Mouse (Mus musculus): ENCODE data around the gene Smok3a. TPM values are rescaled to one million over a fixed set of nuclear protein-coding genes. Genes with fewer than 3 reads are reported as not detected.
"Not testable (repeated sequence)": the region's sequence is repeated elsewhere in the genome, so short reads cannot be mapped to it uniquely, and the experiment has no call there.

Gene Smok3a
- total RNA-seq (2015; ENCODE audit: low replicate concordance) (not detected in 2 replicates), total RNA-seq (2017; ENCODE audit: low replicate concordance) (not detected in 2 replicates)

GRCm38 (mm10) chr5:138020961-138021479 lies at the start of gene Smok3a, which contains the start of gene Smok3b:
TSS of gene Smok3a (plus strand) at chr5:138021261.
TSS of gene Smok3b (plus strand) at chr5:138021429.
- not testable (repeated sequence) for ATAC-seq (replicated peaks; ENCODE audit: low FRiP score, poor library complexity, severe bottlenecking)

- no peak for ATAC-seq (replicated peaks; ENCODE audit: low FRiP score, poor library complexity, severe bottlenecking)
These were observed 47.9 kb upstream of the Smok3a start for GRCm38 (mm10) chr5:137973161-137973560.

- no peak for ATAC-seq (replicated peaks; ENCODE audit: low FRiP score, poor library complexity, severe bottlenecking)
These were observed 47.3 kb upstream of the Smok3a start for GRCm38 (mm10) chr5:137973738-137974137.

- ATAC-seq (replicated peaks; ENCODE audit: low FRiP score, poor library complexity, severe bottlenecking) = no peak
These were observed 46.3 kb upstream of the Smok3a start for GRCm38 (mm10) chr5:137974724-137975123.

GRCm38 (mm10) chr5:137975434-137975833 lies 45.6 kb upstream of the Smok3a start:
- no peak for ATAC-seq (replicated peaks; ENCODE audit: low FRiP score, poor library complexity, severe bottlenecking)

GRCm38 (mm10) chr5:137977291-137977690 lies 43.8 kb upstream of the Smok3a start:
- ATAC-seq (replicated peaks; ENCODE audit: low FRiP score, poor library complexity, severe bottlenecking) = no peak

- no peak for ATAC-seq (replicated peaks; ENCODE audit: low FRiP score, poor library complexity, severe bottlenecking)
These were observed 42.0 kb upstream of the Smok3a start for GRCm38 (mm10) chr5:137979081-137979480.

- no peak for ATAC-seq (replicated peaks; ENCODE audit: low FRiP score, poor library complexity, severe bottlenecking)
These were observed 39.8 kb upstream of the Smok3a start, which contains the start of gene Azgp1 for GRCm38 (mm10) chr5:137981300-137981699. TSS of gene Azgp1 (plus strand) at chr5:137981520.

- ATAC-seq (replicated peaks; ENCODE audit: low FRiP score, poor library complexity, severe bottlenecking) = no peak
These were observed 34.7 kb upstream of the Smok3a start for GRCm38 (mm10) chr5:137986351-137986750.

GRCm38 (mm10) chr5:138009437-138009836 lies 11.6 kb upstream of the Smok3a start:
- ATAC-seq (replicated peaks; ENCODE audit: low FRiP score, poor library complexity, severe bottlenecking) = no peak

- no peak for ATAC-seq (replicated peaks; ENCODE audit: low FRiP score, poor library complexity, severe bottlenecking)
These were observed 8.7 kb upstream of the Smok3a start for GRCm38 (mm10) chr5:138012382-138012781.

- no peak for ATAC-seq (replicated peaks; ENCODE audit: low FRiP score, poor library complexity, severe bottlenecking)
These were observed 4.5 kb upstream of the Smok3a start for GRCm38 (mm10) chr5:138016530-138016929.

- no peak for ATAC-seq (replicated peaks; ENCODE audit: low FRiP score, poor library complexity, severe bottlenecking)
These were observed 4.1 kb upstream of the Smok3a start for GRCm38 (mm10) chr5:138016997-138017396.

- ATAC-seq (replicated peaks; ENCODE audit: low FRiP score, poor library complexity, severe bottlenecking) = not testable (repeated sequence)
These were observed 1.5 kb upstream of the Smok3a start for GRCm38 (mm10) chr5:138019577-138019976.

GRCm38 (mm10) chr5:138052894-138053293 lies 31.8 kb downstream of the Smok3a start, which contains the start of gene Smok3c:
TSS of gene Smok3c (plus strand) at chr5:138053194.
- ATAC-seq (replicated peaks; ENCODE audit: low FRiP score, poor library complexity, severe bottlenecking) = not testable (repeated sequence)

GRCm38 (mm10) chr5:138073803-138074202 lies 52.7 kb downstream of the Smok3a start:
- no peak for ATAC-seq (replicated peaks; ENCODE audit: low FRiP score, poor library complexity, severe bottlenecking)

- ATAC-seq (replicated peaks; ENCODE audit: low FRiP score, poor library complexity, severe bottlenecking) = no peak
These were observed 54.6 kb downstream of the Smok3a start for GRCm38 (mm10) chr5:138075684-138076083.

GRCm38 (mm10) chr5:138076148-138076547 lies 55.1 kb downstream of the Smok3a start:
- ATAC-seq (replicated peaks; ENCODE audit: low FRiP score, poor library complexity, severe bottlenecking) = no peak

- no peak for ATAC-seq (replicated peaks; ENCODE audit: low FRiP score, poor library complexity, severe bottlenecking)
These were observed 59.4 kb downstream of the Smok3a start for GRCm38 (mm10) chr5:138080456-138080855.

- no peak for ATAC-seq (replicated peaks; ENCODE audit: low FRiP score, poor library complexity, severe bottlenecking)
These were observed 60.4 kb downstream of the Smok3a start for GRCm38 (mm10) chr5:138081446-138081845.

GRCm38 (mm10) chr5:138083318-138083900 lies 62.3 kb downstream of the Smok3a start:
- ATAC-seq (replicated peaks; ENCODE audit: low FRiP score, poor library complexity, severe bottlenecking) = no peak

Data from erythroid progenitor cell, adult 5-6 weeks (primary cell).